Mouse (Mus musculus) lung, postnatal 0 days (tissue): ENCODE data around the gene Mrps14. TPM values are rescaled to one million over a fixed set of nuclear protein-coding genes. Genes with fewer than 3 reads are reported as not detected.
A peak's percentile ranks its signal among the peaks of the same experiment; 100 is the strongest.

Experiments used
- ATAC-seq: fragments of 200-750 bp; cut with Nextera tagmentation; 2 replicates; pipeline ENCODE4 v1.8.0; 2017; ENCODE audit warnings: moderate library complexity
- DNase-seq: peaks from one replicate; pipeline ENCODE4 v3.0.0-alpha.2; 2016; ENCODE audit warnings: low spot score
- H3K27ac ChIP-seq: fragments of 300-500 bp; sonication (generic); 2 replicates; pipeline ENCODE4 v1.5.1; 2014; ENCODE audit warnings: antibody characterized with exemption, mild to moderate bottlenecking, low read length, mixed read lengths
- H3K27me3 ChIP-seq: fragments of 300-500 bp; sonication (generic); replicated peaks from 2 replicates; pipeline ENCODE4 v1.6.1; 2014; ENCODE audit warnings: low read length, mixed read lengths; ENCODE audit not compliant: insufficient read depth
- H3K36me3 ChIP-seq: fragments of 300-500 bp; sonication (generic); 2 replicates; pipeline ENCODE4 v1.6.1; 2014; ENCODE audit warnings: low read length, mixed read lengths; ENCODE audit not compliant: insufficient read depth
- H3K4me1 ChIP-seq: fragments of 300-500 bp; sonication (generic); 2 replicates; pipeline ENCODE4 v1.6.1; 2014; ENCODE audit warnings: antibody characterized with exemption, low read depth, low read length, mixed read lengths; ENCODE audit not compliant: insufficient read depth
- H3K4me2 ChIP-seq: fragments of 300-500 bp; sonication (generic); replicated peaks from 2 replicates; pipeline ENCODE4 v1.6.1; 2014; ENCODE audit warnings: low read depth, mild to moderate bottlenecking, low read length, moderate library complexity, mixed read lengths
- H3K4me3 ChIP-seq: fragments of 300-500 bp; sonication (generic); 2 replicates; pipeline ENCODE4 v1.5.1; 2014; ENCODE audit warnings: low read depth, low read length
- H3K9ac ChIP-seq: fragments of 300-500 bp; sonication (generic); replicated peaks from 2 replicates; pipeline ENCODE4 v1.6.1; 2014; ENCODE audit warnings: low read depth, mild to moderate bottlenecking
- H3K9me3 ChIP-seq: fragments of 300-500 bp; sonication (generic); 2 replicates; pipeline ENCODE4 v1.6.1; 2016; ENCODE audit warnings: low read length, mixed read lengths
- CTCF ChIP-seq: IDR thresholded peaks from 2 replicates; pipeline ENCODE4 v1.5.1; 2016; ENCODE audit warnings: antibody characterized with exemption, mild to moderate bottlenecking
- EP300 ChIP-seq: IDR thresholded peaks from 2 replicates; pipeline ENCODE4 v1.6.1; 2016; ENCODE audit warnings: antibody characterized with exemption, mild to moderate bottlenecking, control low read depth
- WGBS: fragments of 180-500 bp; shearing (Covaris S2); extraction: QIAGEN DNeasy Blood & Tissue Kit; methylation state at CpG from one replicate; pipeline ENCODE4 v1.1.7; 2014; 5-methylcytosine and 5-hydroxymethylcytosine counted together
- polyA plus RNA-seq: library from polyadenylated mRNA; unstranded; fragments of >200 nt; fragmentation: Nextera tagmentation; extraction: Ambion mirVana; gene quantifications from 2 replicates; pipeline ENCODE4 v1.2.1, GENCODE M21; 2015

Mrps14 gene
- polyA plus RNA-seq, 1 experiment from 2014 or later, result 180 TPM

DNA sequence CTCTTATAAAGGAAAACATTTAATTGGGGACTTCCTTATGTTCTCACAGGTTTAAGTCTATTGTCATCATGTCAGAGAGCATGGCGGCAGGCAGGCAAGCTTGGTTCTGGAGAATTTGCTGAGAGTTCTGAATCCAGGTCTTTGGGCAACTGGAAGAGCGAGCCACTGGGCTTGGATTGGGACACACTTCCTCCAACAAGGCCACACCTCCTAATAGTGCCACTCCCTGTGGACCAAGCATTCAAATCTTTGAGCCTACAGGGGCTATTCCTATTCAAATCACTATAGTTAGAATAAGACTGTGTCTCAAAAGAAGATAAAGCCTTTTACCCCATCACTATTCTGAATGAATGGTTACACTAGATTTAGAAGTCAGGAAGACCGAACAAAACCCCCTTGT is 22.9 kb downstream of the Mrps14 start:
- 87% methylated on average over 3 of the region's 3 CpGs for WGBS
- H3K27ac ChIP-seq, result no peak overlapping the region
- H3K4me3 ChIP-seq, result no peak overlapping the region
- TF ChIP-seq CTCF, result no peak
- no peak for TF ChIP-seq EP300
- DNase-seq, result no peak
- H3K4me1 ChIP-seq, result no peaks in the 10 kb centered on the region
- no peaks in the 10 kb centered on the region for H3K9me3 ChIP-seq
- no peak overlapping the region for H3K4me2 ChIP-seq
- no peaks in the 10 kb centered on the region for H3K36me3 ChIP-seq
- no peak for ATAC-seq
- H3K27me3 ChIP-seq, result no peaks in the 10 kb centered on the region
- H3K9ac ChIP-seq, result no peak overlapping the region

DNA sequence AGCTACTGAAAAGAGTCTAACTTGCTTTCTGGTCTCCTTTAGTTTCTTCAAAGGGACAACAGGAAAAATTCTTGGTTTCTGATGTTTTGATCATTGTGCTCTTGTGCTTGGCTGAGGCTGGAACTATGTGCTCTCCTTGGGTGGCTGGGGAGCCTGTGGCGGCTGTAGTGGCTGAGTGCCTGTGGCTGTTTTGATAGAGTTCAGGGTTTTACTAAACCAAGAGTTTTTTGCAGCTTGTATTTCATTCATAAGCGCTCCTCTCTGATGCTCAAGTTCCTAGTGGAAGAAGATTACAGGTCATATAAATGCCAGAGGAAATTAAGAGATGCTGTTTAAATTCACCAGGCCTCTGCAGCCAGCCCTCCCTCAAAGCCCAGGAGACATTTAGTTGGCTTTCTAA is 29.1 kb downstream of the Mrps14 start:
- Histone ChIP-seq H3K27ac (no peak overlapping the region), H3K4me2 (no peak overlapping the region), H3K27me3 (no peaks in the 10 kb centered on the region), H3K9ac (no peak overlapping the region), H3K4me3 (no peak overlapping the region), H3K36me3 (0 out of 2 replicates have a peak, but pooled peaks cover 5% of the 10 kb centered on the region), H3K4me1 (no peaks in the 10 kb centered on the region), H3K9me3 (no peaks in the 10 kb centered on the region)
- DNase-seq (no peak), ATAC-seq (no peak)
- no peak for TF ChIP-seq CTCF
- no peak for TF ChIP-seq EP300
- WGBS, result 68% methylated on average over 2 of the region's 2 CpGs

DNA sequence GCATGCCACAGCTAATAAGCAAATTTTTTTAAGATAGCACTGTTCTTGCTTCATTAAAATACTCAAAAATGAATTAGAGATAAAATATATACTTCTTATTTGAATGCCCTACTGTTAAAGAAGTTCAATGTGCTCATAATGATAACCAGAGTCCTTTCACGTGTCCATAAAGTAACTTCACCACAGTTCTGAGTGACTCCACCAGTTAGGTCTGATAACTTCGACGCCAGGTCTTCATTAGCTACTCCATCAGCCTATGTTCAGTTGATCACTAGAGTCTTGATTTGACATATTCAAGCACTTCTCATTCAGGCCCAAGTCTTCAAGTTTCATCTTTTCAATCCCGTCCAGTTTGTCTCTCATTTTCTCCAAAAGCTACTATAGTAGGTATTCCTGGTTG is 32.2 kb downstream of the Mrps14 start:
- Histone ChIP-seq H3K27me3 (no peaks in the 10 kb centered on the region), H3K36me3 (0 out of 2 replicates have a peak, but pooled peaks cover 5% of the 10 kb centered on the region), H3K27ac (no peak overlapping the region), H3K9me3 (no peaks in the 10 kb centered on the region), H3K4me3 (no peak overlapping the region), H3K4me2 (no peak overlapping the region), H3K4me1 (no peaks in the 10 kb centered on the region), H3K9ac (no peak overlapping the region)
- TF ChIP-seq EP300, result no peak
- no peak for TF ChIP-seq CTCF
- no peak for ATAC-seq
- DNase-seq, result no peak
- 92% methylated on average over 4 of the region's 4 CpGs for whole genome bisulfite sequencing

DNA sequence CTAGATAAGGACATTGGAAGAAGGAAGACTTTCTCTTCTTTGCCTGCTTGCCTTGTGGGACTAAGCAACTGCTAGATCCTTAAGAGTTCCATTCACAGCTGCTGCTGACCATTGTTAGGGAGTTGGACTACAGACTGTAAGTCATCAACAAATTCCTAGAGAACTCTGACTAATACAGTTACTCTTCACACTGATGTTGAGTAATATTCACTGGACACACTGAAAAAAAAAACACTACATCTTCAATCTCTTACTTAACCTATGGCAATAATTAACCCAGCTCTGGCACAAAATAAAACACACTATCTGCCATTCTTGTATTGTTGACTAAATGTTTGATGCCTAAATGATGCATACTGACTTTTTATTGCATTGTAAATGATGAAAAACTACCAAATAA is 32.8 kb downstream of the Mrps14 start:
- no peak for DNase-seq
- H3K4me1 ChIP-seq, result no peaks in the 10 kb centered on the region
- H3K4me2 ChIP-seq, result no peak overlapping the region
- no peaks in the 10 kb centered on the region for H3K27me3 ChIP-seq
- H3K4me3 ChIP-seq, result no peak overlapping the region
- no peak overlapping the region for H3K27ac ChIP-seq
- H3K9me3 ChIP-seq, result no peaks in the 10 kb centered on the region
- no peak for ATAC-seq
- TF ChIP-seq EP300, result no peak
- TF ChIP-seq CTCF, result no peak
- 0 out of 2 replicates have a peak, but pooled peaks cover 5% of the 10 kb centered on the region for H3K36me3 ChIP-seq
- H3K9ac ChIP-seq, result no peak overlapping the region

DNA sequence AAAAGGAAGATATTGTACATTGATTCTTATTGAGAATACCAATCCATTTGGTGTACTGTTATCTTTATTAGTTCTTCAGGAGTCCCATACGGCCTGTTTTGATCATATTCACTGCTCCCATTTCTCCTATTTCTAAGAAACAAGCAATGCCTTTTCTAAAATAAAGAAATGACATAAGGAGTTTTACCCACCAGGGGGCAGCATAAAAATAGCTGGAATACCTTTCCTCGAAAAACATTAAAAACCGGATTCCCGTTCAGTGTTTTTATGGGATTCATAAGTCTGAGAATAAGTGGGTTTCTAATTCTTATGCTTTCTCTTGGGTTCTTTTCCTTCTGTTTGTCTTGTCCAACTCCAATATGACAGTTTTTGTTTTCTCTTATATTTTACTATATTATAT is 36.0 kb downstream of the Mrps14 start:
- Histone ChIP-seq H3K4me3 (no peak overlapping the region), H3K4me2 (no peak overlapping the region), H3K27me3 (no peaks in the 10 kb centered on the region), H3K9me3 (no peaks in the 10 kb centered on the region), H3K36me3 (no peaks in the 10 kb centered on the region), H3K4me1 (peaks cover 4% of the 10 kb centered on the region; the same call in 1 of the 2 replicates), H3K27ac (no peak overlapping the region), H3K9ac (no peak overlapping the region)
- ATAC-seq (no peak), DNase-seq (peak; percentile 69)
- 32% methylated on average over 4 of the region's 4 CpGs for WGBS
- TF ChIP-seq EP300 (no peak), CTCF (peak; percentile 64)

DNA sequence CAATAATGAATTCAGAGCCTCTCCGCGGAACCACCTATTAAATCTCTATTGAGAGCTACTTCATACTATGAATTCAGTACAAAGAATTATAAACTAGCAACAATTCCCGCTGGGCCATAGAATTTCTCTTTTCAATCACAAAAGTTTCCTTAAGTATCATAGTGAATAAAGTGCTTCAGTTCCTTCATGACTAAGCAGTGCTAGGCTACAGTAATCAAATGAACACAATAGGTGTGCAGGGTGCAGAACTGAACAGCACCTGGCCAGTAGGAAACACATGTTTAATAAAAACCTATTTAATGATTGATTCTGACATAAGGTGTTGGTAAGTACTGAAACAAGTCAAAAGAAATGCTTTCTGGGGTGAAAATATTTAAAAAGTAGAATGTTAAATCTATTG is 37.1 kb downstream of the Mrps14 start:
- Histone ChIP-seq H3K4me3 (no peak overlapping the region), H3K9me3 (no peaks in the 10 kb centered on the region), H3K27me3 (no peaks in the 10 kb centered on the region), H3K4me2 (no peak overlapping the region), H3K4me1 (peaks cover 4% of the 10 kb centered on the region; the same call in 1 of the 2 replicates), H3K27ac (no peak overlapping the region), H3K36me3 (no peaks in the 10 kb centered on the region), H3K9ac (no peak overlapping the region)
- DNase-seq, result no peak
- ATAC-seq, result no peak
- TF ChIP-seq CTCF (no peak), EP300 (no peak)
- 90% methylated on average over 3 of the region's 3 CpGs for WGBS

DNA sequence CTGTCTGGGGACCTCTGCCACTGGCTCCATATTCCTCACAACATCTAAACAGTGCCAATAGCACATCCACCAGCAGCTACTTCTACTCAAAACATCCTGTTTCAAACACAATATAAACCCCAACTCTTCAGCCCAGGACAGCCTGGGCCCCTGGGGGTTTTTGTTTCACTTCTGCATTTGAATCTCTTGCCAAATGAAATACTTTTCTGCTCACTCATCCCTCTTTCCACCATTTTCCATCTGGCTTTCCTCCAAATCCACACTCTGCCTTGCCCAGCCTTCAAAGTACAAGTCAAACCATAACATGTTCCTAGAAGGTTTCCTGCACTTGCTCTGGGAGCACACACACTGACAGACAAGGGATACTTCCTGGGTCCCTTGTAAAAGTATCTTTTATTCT is 38.9 kb downstream of the Mrps14 start:
- TF ChIP-seq EP300 (no peak), CTCF (no peak)
- ATAC-seq (peak; percentile 74), DNase-seq (peak; percentile 69)
- H3K4me1 ChIP-seq, result peaks cover 4% of the 10 kb centered on the region; the same call in 1 of the 2 replicates
- H3K27ac ChIP-seq, result peak overlapping the region; percentile 43
- H3K4me3 ChIP-seq, result no peak overlapping the region
- H3K36me3 ChIP-seq, result no peaks in the 10 kb centered on the region
- H3K9me3 ChIP-seq, result no peaks in the 10 kb centered on the region
- no peak overlapping the region for H3K9ac ChIP-seq
- no peaks in the 10 kb centered on the region for H3K27me3 ChIP-seq
- no peak overlapping the region for H3K4me2 ChIP-seq
